Mouse (Mus musculus): Measurements from ENCODE around the gene Mrpl1. TPM values are rescaled to one million over a fixed set of nuclear protein-coding genes. Genes with fewer than 3 reads are reported as not detected.
A peak's percentile ranks its signal among the peaks of the same experiment; 100 is the strongest.

Mrpl1 gene
- 14.4 TPM in 2 replicates for polyA plus RNA-seq (2011; ENCODE audit: insufficient read length, low read depth, missing spikeins)

DNA sequence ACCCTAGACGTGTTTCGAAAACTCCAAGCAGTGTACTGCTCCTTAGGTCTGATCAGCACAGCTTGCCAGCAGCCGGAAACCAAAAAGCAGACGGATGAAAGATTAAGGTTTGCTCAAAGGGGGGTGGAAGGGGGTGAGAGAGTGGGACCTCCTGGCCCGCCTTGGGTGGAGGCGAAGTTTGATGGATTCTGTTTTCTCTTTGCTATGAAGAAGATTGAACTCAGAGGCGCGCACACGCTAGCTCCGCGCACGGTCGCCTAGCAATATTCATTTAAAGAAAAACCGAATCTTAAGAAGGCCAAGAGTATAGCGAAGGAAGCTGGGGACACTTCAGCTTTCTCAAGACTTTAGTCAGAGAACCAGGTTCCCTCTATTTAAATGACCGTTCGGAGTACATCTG lies at the start of gene Mrpl1:
Gene Mrpl1 (plus strand): TSS at position 35 of the 400 bp plus-strand sequence.
- H3K4me1 ChIP-seq (ENCODE audit: control insufficient read depth, insufficient read depth, low read length) = peaks cover 4% of the 10 kb centered on the region; the same call in 1 of the 2 replicates
- TF ChIP-seq POLR2A (IDR thresholded peaks at IDR 0.05; ENCODE audit: low read depth, low read length) (peak; percentile 48; the same call in 1 of the 2 replicates), CTCF (IDR thresholded peaks at IDR 0.05; ENCODE audit: borderline replicate concordance, insufficient read depth, low read length) (no peak)
- H3K4me3 ChIP-seq (ENCODE audit: insufficient read depth, low read length) = peak within 1 kb of the TSS; percentile 95
- H3K27ac ChIP-seq (ENCODE audit: insufficient read depth, low read length) = peak within 1 kb of the TSS; percentile 65

GRCm38 (mm10) chr5:96160467-96161262 lies 48.6 kb upstream of the Mrpl1 start:
- peak; percentile 82 for TF ChIP-seq POLR2A (IDR thresholded peaks at IDR 0.05; ENCODE audit: low read depth, low read length)
- no peak for TF ChIP-seq CTCF (IDR thresholded peaks at IDR 0.05; ENCODE audit: borderline replicate concordance, insufficient read depth, low read length)
- Histone ChIP-seq H3K4me1 (ENCODE audit: control insufficient read depth, insufficient read depth, low read length) (peaks cover 5% of the 10 kb centered on the region; the same call in 1 of the 2 replicates), H3K27ac (ENCODE audit: insufficient read depth, low read length) (peak overlapping the region; percentile 50), H3K4me3 (ENCODE audit: insufficient read depth, low read length) (peak overlapping the region; percentile 55)

GRCm38 (mm10) chr5:96161263-96161577 lies 48.1 kb upstream of the Mrpl1 start:
- Histone ChIP-seq H3K27ac (ENCODE audit: insufficient read depth, low read length) (peak overlapping the region; percentile 50), H3K4me1 (ENCODE audit: control insufficient read depth, insufficient read depth, low read length) (peaks cover 5% of the 10 kb centered on the region; the same call in 1 of the 2 replicates), H3K4me3 (ENCODE audit: insufficient read depth, low read length) (peak overlapping the region; percentile 55)
- TF ChIP-seq CTCF (IDR thresholded peaks at IDR 0.05; ENCODE audit: borderline replicate concordance, insufficient read depth, low read length) (no peak), POLR2A (IDR thresholded peaks at IDR 0.05; ENCODE audit: low read depth, low read length) (no peak)

- TF ChIP-seq CTCF (IDR thresholded peaks at IDR 0.05; ENCODE audit: borderline replicate concordance, insufficient read depth, low read length) = no peak
- TF ChIP-seq POLR2A (IDR thresholded peaks at IDR 0.05; ENCODE audit: low read depth, low read length) = peak; percentile 43; the same call in 1 of the 2 replicates
- H3K4me3 ChIP-seq (ENCODE audit: insufficient read depth, low read length) = peak overlapping the region; percentile 98
- H3K27ac ChIP-seq (ENCODE audit: insufficient read depth, low read length) = peak overlapping the region; percentile 98
- H3K4me1 ChIP-seq (ENCODE audit: control insufficient read depth, insufficient read depth, low read length) = peaks cover 5% of the 10 kb centered on the region; the same call in 1 of the 2 replicates
These were observed 47.5 kb upstream of the Mrpl1 start for GRCm38 (mm10) chr5:96161578-96162398.

GRCm38 (mm10) chr5:96162399-96163331 lies 46.6 kb upstream of the Mrpl1 start:
- Histone ChIP-seq H3K4me1 (ENCODE audit: control insufficient read depth, insufficient read depth, low read length) (peaks cover 5% of the 10 kb centered on the region; the same call in 1 of the 2 replicates), H3K27ac (ENCODE audit: insufficient read depth, low read length) (peak overlapping the region; percentile 98), H3K4me3 (ENCODE audit: insufficient read depth, low read length) (peak overlapping the region; percentile 98)
- TF ChIP-seq CTCF (IDR thresholded peaks at IDR 0.05; ENCODE audit: borderline replicate concordance, insufficient read depth, low read length) (no peak), POLR2A (IDR thresholded peaks at IDR 0.05; ENCODE audit: low read depth, low read length) (peak; percentile 78)

DNA sequence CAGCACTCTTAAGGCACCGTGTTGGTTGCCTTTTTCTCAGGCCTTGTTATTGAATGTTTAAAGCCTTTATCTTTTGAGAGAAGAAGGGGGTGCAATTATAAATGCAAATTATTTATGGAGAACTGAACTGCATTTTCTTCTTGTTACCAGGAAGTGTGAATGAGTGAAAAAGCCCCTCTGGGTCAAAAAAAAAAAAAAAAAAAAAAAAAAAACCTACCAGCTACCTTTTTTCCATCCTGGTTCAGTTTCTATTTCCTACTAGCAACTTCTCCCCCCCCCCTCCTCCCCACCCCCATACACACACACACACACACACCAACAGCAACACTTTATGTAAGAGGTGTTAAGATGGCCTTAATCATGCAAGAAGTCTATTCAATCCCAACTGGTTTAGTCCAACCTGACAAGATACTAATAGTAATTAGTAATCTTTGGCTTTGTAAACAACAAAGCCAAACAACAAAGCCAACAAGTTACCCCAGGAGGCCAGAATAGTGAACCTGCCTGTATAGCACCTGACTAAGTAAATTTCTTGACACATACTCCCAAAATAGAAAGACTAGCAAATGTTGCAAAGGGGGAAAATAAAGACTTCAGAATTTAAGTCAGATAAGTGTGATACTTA lies 45.8 kb upstream of the Mrpl1 start:
- no peak for TF ChIP-seq CTCF (IDR thresholded peaks at IDR 0.05; ENCODE audit: borderline replicate concordance, insufficient read depth, low read length)
- no peak for TF ChIP-seq POLR2A (IDR thresholded peaks at IDR 0.05; ENCODE audit: low read depth, low read length)
- Histone ChIP-seq H3K4me3 (ENCODE audit: insufficient read depth, low read length) (peak overlapping the region; percentile 95), H3K27ac (ENCODE audit: insufficient read depth, low read length) (peak overlapping the region; percentile 88), H3K4me1 (ENCODE audit: control insufficient read depth, insufficient read depth, low read length) (peaks cover 5% of the 10 kb centered on the region; the same call in 1 of the 2 replicates)

GRCm38 (mm10) chr5:96164021-96164411 lies 45.3 kb upstream of the Mrpl1 start, which contains the start of gene Cnot6l:
Cnot6l (minus strand) TSS chr5:96164171.
- TF ChIP-seq CTCF (IDR thresholded peaks at IDR 0.05; ENCODE audit: borderline replicate concordance, insufficient read depth, low read length) = no peak
- peak; percentile 11; the same call in 1 of the 2 replicates for TF ChIP-seq POLR2A (IDR thresholded peaks at IDR 0.05; ENCODE audit: low read depth, low read length)
- Histone ChIP-seq H3K27ac (ENCODE audit: insufficient read depth, low read length) (peak within 1 kb of the TSS; percentile 88), H3K4me3 (ENCODE audit: insufficient read depth, low read length) (peak within 1 kb of the TSS; percentile 95), H3K4me1 (ENCODE audit: control insufficient read depth, insufficient read depth, low read length) (peaks cover 5% of the 10 kb centered on the region; the same call in 1 of the 2 replicates)

GRCm38 (mm10) chr5:96166761-96167160 lies 42.5 kb upstream of the Mrpl1 start:
- Histone ChIP-seq H3K4me1 (ENCODE audit: control insufficient read depth, insufficient read depth, low read length) (peaks cover 5% of the 10 kb centered on the region; the same call in 1 of the 2 replicates), H3K4me3 (ENCODE audit: insufficient read depth, low read length) (no peak overlapping the region), H3K27ac (ENCODE audit: insufficient read depth, low read length) (no peak overlapping the region)
- TF ChIP-seq CTCF (IDR thresholded peaks at IDR 0.05; ENCODE audit: borderline replicate concordance, insufficient read depth, low read length) = no peak
- TF ChIP-seq POLR2A (IDR thresholded peaks at IDR 0.05; ENCODE audit: low read depth, low read length) = no peak
